Mouse (Mus musculus) kidney, adult 2 months (tissue): Measurements from ENCODE around the gene Ppp1r3g.

ENCODE experiments used
- CTCF ChIP-seq: fragments of 200-500 bp; conservative IDR thresholded peaks from 2 replicates; pipeline ENCODE4 v1.5.1; 2011; ENCODE audit warnings: low read depth, mild to moderate bottlenecking, control low read depth, low read length, moderate library complexity, mixed read lengths; ENCODE audit not compliant: insufficient read depth, insufficient read length
- POLR2A ChIP-seq: fragments of 200-500 bp; IDR thresholded peaks from one replicate; pipeline ENCODE4 v1.6.1; 2011; ENCODE audit warnings: low read depth, low read length, control low read depth

- no peak for TF ChIP-seq CTCF
- TF ChIP-seq POLR2A: no peak
These were observed 9.1 kb downstream of the Ppp1r3g start for GRCm38 (mm10) chr13:35967690-35968089.
